Mouse (Mus musculus): ENCODE measurements around the gene Dmrt2. TPM values are rescaled to one million over a fixed set of nuclear protein-coding genes. Genes with fewer than 3 reads are reported as not detected.
A peak's percentile ranks its signal among the peaks of the same experiment; 100 is the strongest.

The Dmrt2 gene
- polyA plus RNA-seq (2014; fragmentation: Nextera tagmentation; extraction: Ambion mirVana), result 7.8 and 9.0 TPM in 2 replicates

- Histone ChIP-seq H3K9me3 (ENCODE audit: control insufficient read depth, low read length) (no peaks in the 10 kb centered on the region), H3K27ac (replicated peaks; ENCODE audit: low read depth, low read length) (no peak within 1 kb of the TSS), H3K27me3 (replicated peaks; ENCODE audit: control insufficient read depth, insufficient read depth, low read length) (peaks cover 98% of the 10 kb centered on the region), H3K36me3 (ENCODE audit: control insufficient read depth, insufficient read depth, low read length) (no peaks in the 10 kb centered on the region), H3K9ac (ENCODE audit: low read depth, low read length) (peak within 1 kb of the TSS; percentile 59), H3K4me1 (ENCODE audit: control insufficient read depth, insufficient read depth, low read length) (no peaks in the 10 kb centered on the region; the same call in 1 of the 2 replicates), H3K4me2 (ENCODE audit: low read depth, low read length) (peak within 1 kb of the TSS; percentile 59), H3K4me3 (ENCODE audit: low read depth, low read length) (peak within 1 kb of the TSS; percentile 40)
- DNase-seq (ENCODE audit: low spot score), result peak; percentile 95
- ATAC-seq (ENCODE audit: low read depth), result peak; percentile 99
- WGBS, result under 1% methylated on average over 36 of the region's 44 CpGs
These were observed at the start of gene Dmrt2 for GRCm38 (mm10) chr19:25672101-25672950. Gene Dmrt2 (plus strand): TSS chr19:25672411.

GRCm38 (mm10) chr19:25628490-25628889 lies 43.7 kb upstream of the Dmrt2 start:
- 12% methylated on average over 9 of the region's 9 CpGs for WGBS
- ATAC-seq (ENCODE audit: low read depth), result peak; percentile 53; the same call in 1 of the 2 replicates
- peak; percentile 66 for DNase-seq (ENCODE audit: low spot score)
- Histone ChIP-seq H3K27me3 (replicated peaks; ENCODE audit: control insufficient read depth, insufficient read depth, low read length) (peaks cover 40% of the 10 kb centered on the region), H3K36me3 (ENCODE audit: control insufficient read depth, insufficient read depth, low read length) (no peaks in the 10 kb centered on the region), H3K4me2 (ENCODE audit: low read depth, low read length) (no peak overlapping the region), H3K9ac (ENCODE audit: low read depth, low read length) (no peak overlapping the region), H3K27ac (replicated peaks; ENCODE audit: low read depth, low read length) (no peak overlapping the region), H3K9me3 (ENCODE audit: control insufficient read depth, low read length) (no peaks in the 10 kb centered on the region), H3K4me1 (ENCODE audit: control insufficient read depth, insufficient read depth, low read length) (no peaks in the 10 kb centered on the region), H3K4me3 (ENCODE audit: low read depth, low read length) (no peak overlapping the region)

- ATAC-seq (ENCODE audit: low read depth), result no peak
- Histone ChIP-seq H3K4me2 (ENCODE audit: low read depth, low read length) (no peak overlapping the region), H3K27ac (replicated peaks; ENCODE audit: low read depth, low read length) (no peak overlapping the region), H3K9ac (ENCODE audit: low read depth, low read length) (no peak overlapping the region), H3K4me3 (ENCODE audit: low read depth, low read length) (no peak overlapping the region), H3K9me3 (ENCODE audit: control insufficient read depth, low read length) (no peaks in the 10 kb centered on the region), H3K27me3 (replicated peaks; ENCODE audit: control insufficient read depth, insufficient read depth, low read length) (no peaks in the 10 kb centered on the region), H3K36me3 (ENCODE audit: control insufficient read depth, insufficient read depth, low read length) (no peaks in the 10 kb centered on the region), H3K4me1 (ENCODE audit: control insufficient read depth, insufficient read depth, low read length) (no peaks in the 10 kb centered on the region)
- WGBS, result 70% methylated on average over 5 of the region's 5 CpGs
- DNase-seq (ENCODE audit: low spot score), result no peak
These were observed 37.1 kb upstream of the Dmrt2 start for GRCm38 (mm10) chr19:25635119-25635518.

GRCm38 (mm10) chr19:25635622-25636244 lies 36.5 kb upstream of the Dmrt2 start:
- Histone ChIP-seq H3K4me2 (ENCODE audit: low read depth, low read length) (peak overlapping the region; percentile 56), H3K9me3 (ENCODE audit: control insufficient read depth, low read length) (no peaks in the 10 kb centered on the region), H3K27ac (replicated peaks; ENCODE audit: low read depth, low read length) (no peak overlapping the region), H3K4me1 (ENCODE audit: control insufficient read depth, insufficient read depth, low read length) (no peaks in the 10 kb centered on the region), H3K4me3 (ENCODE audit: low read depth, low read length) (peak overlapping the region; percentile 35), H3K27me3 (replicated peaks; ENCODE audit: control insufficient read depth, insufficient read depth, low read length) (no peaks in the 10 kb centered on the region), H3K9ac (ENCODE audit: low read depth, low read length) (peak overlapping the region; percentile 49), H3K36me3 (ENCODE audit: control insufficient read depth, insufficient read depth, low read length) (no peaks in the 10 kb centered on the region)
- DNase-seq (ENCODE audit: low spot score) (peak; percentile 82), ATAC-seq (ENCODE audit: low read depth) (peak; percentile 71; the same call in 1 of the 2 replicates)
- WGBS, result 14% methylated on average over 22 of the region's 22 CpGs

GRCm38 (mm10) chr19:25638766-25639361 lies 33.3 kb upstream of the Dmrt2 start:
- no peak overlapping the region for H3K4me3 ChIP-seq (ENCODE audit: low read depth, low read length)
- ATAC-seq (ENCODE audit: low read depth) (no peak), DNase-seq (ENCODE audit: low spot score) (no peak)
- no peak overlapping the region for H3K4me2 ChIP-seq (ENCODE audit: low read depth, low read length)
- H3K4me1 ChIP-seq (ENCODE audit: control insufficient read depth, insufficient read depth, low read length), result no peaks in the 10 kb centered on the region
- WGBS, result 80% methylated on average over 11 of the region's 11 CpGs
- no peak overlapping the region for H3K9ac ChIP-seq (ENCODE audit: low read depth, low read length)
- H3K27ac ChIP-seq (replicated peaks; ENCODE audit: low read depth, low read length), result no peak overlapping the region
- H3K9me3 ChIP-seq (ENCODE audit: control insufficient read depth, low read length), result no peaks in the 10 kb centered on the region
- no peaks in the 10 kb centered on the region for H3K36me3 ChIP-seq (ENCODE audit: control insufficient read depth, insufficient read depth, low read length)
- H3K27me3 ChIP-seq (replicated peaks; ENCODE audit: control insufficient read depth, insufficient read depth, low read length), result no peaks in the 10 kb centered on the region

- 89% methylated on average over 6 of the region's 6 CpGs for WGBS
- DNase-seq (ENCODE audit: low spot score), result no peak
- no peak overlapping the region for H3K4me2 ChIP-seq (ENCODE audit: low read depth, low read length)
- H3K9ac ChIP-seq (ENCODE audit: low read depth, low read length), result no peak overlapping the region
- no peaks in the 10 kb centered on the region for H3K9me3 ChIP-seq (ENCODE audit: control insufficient read depth, low read length)
- H3K4me3 ChIP-seq (ENCODE audit: low read depth, low read length), result no peak overlapping the region
- H3K4me1 ChIP-seq (ENCODE audit: control insufficient read depth, insufficient read depth, low read length), result no peaks in the 10 kb centered on the region
- ATAC-seq (ENCODE audit: low read depth), result no peak
- H3K36me3 ChIP-seq (ENCODE audit: control insufficient read depth, insufficient read depth, low read length), result no peaks in the 10 kb centered on the region
- no peak overlapping the region for H3K27ac ChIP-seq (replicated peaks; ENCODE audit: low read depth, low read length)
- no peaks in the 10 kb centered on the region for H3K27me3 ChIP-seq (replicated peaks; ENCODE audit: control insufficient read depth, insufficient read depth, low read length)
These were observed 30.4 kb upstream of the Dmrt2 start for GRCm38 (mm10) chr19:25641786-25642185.

- Histone ChIP-seq H3K4me3 (ENCODE audit: low read depth, low read length) (no peak overlapping the region), H3K9me3 (ENCODE audit: control insufficient read depth, low read length) (no peaks in the 10 kb centered on the region), H3K27ac (replicated peaks; ENCODE audit: low read depth, low read length) (no peak overlapping the region), H3K4me1 (ENCODE audit: control insufficient read depth, insufficient read depth, low read length) (no peaks in the 10 kb centered on the region), H3K9ac (ENCODE audit: low read depth, low read length) (no peak overlapping the region), H3K36me3 (ENCODE audit: control insufficient read depth, insufficient read depth, low read length) (no peaks in the 10 kb centered on the region), H3K4me2 (ENCODE audit: low read depth, low read length) (no peak overlapping the region), H3K27me3 (replicated peaks; ENCODE audit: control insufficient read depth, insufficient read depth, low read length) (no peaks in the 10 kb centered on the region)
- ATAC-seq (ENCODE audit: low read depth), result no peak
- 69% methylated on average over 3 of the region's 3 CpGs for WGBS
- DNase-seq (ENCODE audit: low spot score), result no peak
These were observed 25.1 kb upstream of the Dmrt2 start for GRCm38 (mm10) chr19:25647136-25647535.

GRCm38 (mm10) chr19:25648701-25649100 lies 23.5 kb upstream of the Dmrt2 start:
- Histone ChIP-seq H3K27ac (replicated peaks; ENCODE audit: low read depth, low read length) (no peak overlapping the region), H3K4me1 (ENCODE audit: control insufficient read depth, insufficient read depth, low read length) (no peaks in the 10 kb centered on the region), H3K36me3 (ENCODE audit: control insufficient read depth, insufficient read depth, low read length) (no peaks in the 10 kb centered on the region), H3K9me3 (ENCODE audit: control insufficient read depth, low read length) (no peaks in the 10 kb centered on the region), H3K4me3 (ENCODE audit: low read depth, low read length) (no peak overlapping the region), H3K9ac (ENCODE audit: low read depth, low read length) (no peak overlapping the region), H3K4me2 (ENCODE audit: low read depth, low read length) (no peak overlapping the region), H3K27me3 (replicated peaks; ENCODE audit: control insufficient read depth, insufficient read depth, low read length) (no peaks in the 10 kb centered on the region)
- whole genome bisulfite sequencing, result 75% methylated on average over 4 of the region's 4 CpGs
- ATAC-seq (ENCODE audit: low read depth), result no peak
- no peak for DNase-seq (ENCODE audit: low spot score)
